Mouse (Mus musculus) E14TG2a.4 (cell line): ENCODE measurements around the gene Npcd.

ENCODE experiments used
- CTCF ChIP-seq: conservative IDR thresholded peaks from 2 replicates; pipeline ENCODE4 v1.5.1; 2014; ENCODE audit warnings: low read length
- NANOG ChIP-seq: IDR thresholded peaks from 2 replicates; pipeline ENCODE4 v1.6.1; 2014; ENCODE audit warnings: borderline replicate concordance, low read length, mixed read lengths

DNA sequence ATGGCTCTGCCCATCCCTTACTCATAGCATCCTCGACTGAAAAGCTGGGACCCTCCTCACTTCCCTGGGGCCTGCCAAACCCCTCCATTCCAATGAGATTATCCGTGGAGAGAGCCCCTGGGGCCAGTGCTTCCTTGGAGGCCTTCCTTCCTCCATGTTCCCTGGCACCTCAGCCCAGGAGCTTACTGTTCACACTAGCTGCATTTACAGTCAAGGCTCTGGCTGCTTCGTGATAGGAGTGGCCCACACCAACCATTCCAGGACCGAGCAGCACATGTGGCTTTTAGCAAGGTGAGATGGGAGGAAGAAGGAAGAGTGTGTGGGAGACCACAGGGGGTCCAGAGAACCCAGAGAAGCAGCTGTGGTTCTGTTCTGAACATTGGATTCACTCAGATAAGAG lies 80.2 kb downstream of the Npcd start:
- TF ChIP-seq CTCF (no peak), NANOG (no peak)
